Mouse (Mus musculus): ENCODE measurements around the gene Troap.
"Not testable (repeated sequence)": the region's sequence is repeated elsewhere in the genome, so short reads cannot be mapped to it uniquely, and the experiment has no call there.

The Troap gene

GRCm38 (mm10) chr15:99040920-99041856 is 33.2 kb upstream of the Troap start:
- no peak for DNase-seq (ENCODE audit: low read depth, low spot score)

- DNase-seq (ENCODE audit: low read depth, low spot score): no peak
These were observed 32.0 kb upstream of the Troap start for GRCm38 (mm10) chr15:99042334-99042733.

GRCm38 (mm10) chr15:99044854-99045253 is 29.5 kb upstream of the Troap start:
- no peak for DNase-seq (ENCODE audit: low read depth, low spot score)

GRCm38 (mm10) chr15:99045734-99046133 is 28.6 kb upstream of the Troap start:
- not testable (repeated sequence) for DNase-seq (ENCODE audit: low read depth, low spot score)

- DNase-seq (ENCODE audit: low read depth, low spot score): no peak
These were observed 24.7 kb upstream of the Troap start for GRCm38 (mm10) chr15:99049473-99050253.

GRCm38 (mm10) chr15:99053373-99053772 is 21.0 kb upstream of the Troap start:
- DNase-seq (ENCODE audit: low read depth, low spot score): no peak

- DNase-seq (ENCODE audit: low read depth, low spot score): no peak
These were observed 19.3 kb upstream of the Troap start, which contains the start of gene Prph for GRCm38 (mm10) chr15:99055040-99055439. Gene Prph, plus strand, starts transcription at chr15:99055174.

GRCm38 (mm10) chr15:99055511-99055961 is 18.8 kb upstream of the Troap start:
- DNase-seq (ENCODE audit: low read depth, low spot score): no peak

- peak; percentile 80 for DNase-seq (ENCODE audit: low read depth, low spot score)
These were observed 18.0 kb upstream of the Troap start for GRCm38 (mm10) chr15:99056332-99056731.

- no peak for DNase-seq (ENCODE audit: low read depth, low spot score)
These were observed 8.7 kb upstream of the Troap start for GRCm38 (mm10) chr15:99065557-99066165.

- DNase-seq (ENCODE audit: low read depth, low spot score): no peak
These were observed 2.4 kb upstream of the Troap start for GRCm38 (mm10) chr15:99071988-99072387.

- DNase-seq (ENCODE audit: low read depth, low spot score): no peak
These were observed 392 bp downstream of the Troap start for GRCm38 (mm10) chr15:99074600-99075333.

- not testable (repeated sequence) for DNase-seq (ENCODE audit: low read depth, low spot score)
These were observed 1.6 kb downstream of the Troap start for GRCm38 (mm10) chr15:99076011-99076410.

- no peak for DNase-seq (ENCODE audit: low read depth, low spot score)
These were observed 4.0 kb downstream of the Troap start for GRCm38 (mm10) chr15:99078181-99078910.

GRCm38 (mm10) chr15:99079804-99080203 is 5.4 kb downstream of the Troap start:
- DNase-seq (ENCODE audit: low read depth, low spot score): no peak

GRCm38 (mm10) chr15:99082322-99082721 is 7.9 kb downstream of the Troap start:
- DNase-seq (ENCODE audit: low read depth, low spot score): no peak

- no peak for DNase-seq (ENCODE audit: low read depth, low spot score)
These were observed 8.5 kb downstream of the Troap start for GRCm38 (mm10) chr15:99082840-99083239.

- no peak for DNase-seq (ENCODE audit: low read depth, low spot score)
These were observed 8.9 kb downstream of the Troap start for GRCm38 (mm10) chr15:99083258-99083657.

GRCm38 (mm10) chr15:99083867-99084557 is 9.6 kb downstream of the Troap start:
- no peak for DNase-seq (ENCODE audit: low read depth, low spot score)

- no peak for DNase-seq (ENCODE audit: low read depth, low spot score)
These were observed 10.2 kb downstream of the Troap start for GRCm38 (mm10) chr15:99084618-99085017.

Measured in WW6 (cell line).